Mouse (Mus musculus): ENCODE data around the gene Pafah1b3. TPM values are rescaled to one million over a fixed set of nuclear protein-coding genes. Genes with fewer than 3 reads are reported as not detected.
A peak's percentile ranks its signal among the peaks of the same experiment; 100 is the strongest.
"Not testable (repeated sequence)": the region's sequence is repeated elsewhere in the genome, so short reads cannot be mapped to it uniquely, and the experiment has no call there.

Pafah1b3 gene
- total RNA-seq (2015), result 10.9 and 20.0 TPM in 2 replicates
- 14.7 and 15.0 TPM in 2 replicates for total RNA-seq (2017)

DNA sequence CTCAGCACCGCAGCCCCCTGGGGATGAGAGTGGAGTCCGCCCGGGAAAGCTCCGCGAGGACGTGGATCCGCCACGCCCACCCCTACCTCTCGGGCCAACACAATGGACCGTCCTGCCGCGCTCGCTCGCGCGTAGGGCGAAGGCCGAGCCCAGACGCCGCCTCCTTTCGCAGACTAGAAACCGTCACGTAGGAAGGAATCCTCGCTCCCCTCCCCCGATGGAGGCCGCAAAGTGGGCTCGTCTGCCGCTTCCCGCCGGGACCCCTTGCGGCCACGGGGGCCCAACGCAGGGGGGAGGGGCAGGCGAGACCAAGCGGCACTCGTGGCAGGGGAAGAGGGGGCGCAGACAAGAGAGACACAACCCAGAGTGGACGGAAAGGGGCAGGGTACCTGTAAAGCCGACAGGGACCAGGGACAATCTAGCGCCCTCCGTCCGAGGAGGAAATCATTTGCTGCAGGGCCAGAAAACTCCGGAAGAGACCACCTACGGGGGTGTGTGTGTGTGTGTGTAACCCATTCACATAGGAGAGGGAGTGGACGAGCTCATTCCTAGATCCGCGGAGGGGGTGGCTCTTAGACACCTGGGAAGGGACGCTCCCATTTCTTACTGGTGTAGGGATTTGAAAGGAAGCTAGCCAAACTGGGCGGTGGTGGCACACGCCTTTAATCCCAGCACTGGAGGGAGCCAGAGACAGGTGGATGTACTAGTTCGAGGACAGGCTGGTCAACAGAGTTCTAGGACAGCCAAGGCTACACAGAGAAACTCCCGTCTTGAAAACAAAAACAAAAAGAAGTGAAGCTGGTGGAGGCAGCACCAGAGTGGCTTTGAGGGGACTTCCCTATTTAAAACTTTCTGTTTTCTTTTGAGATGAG is at the start of gene Pafah1b3:
Gene Pafah1b3, minus strand, starts transcription at position 533 of the 872 bp plus-strand sequence.
- peak; percentile 67 for ATAC-seq (replicated peaks; ENCODE audit: poor library complexity)

DNA sequence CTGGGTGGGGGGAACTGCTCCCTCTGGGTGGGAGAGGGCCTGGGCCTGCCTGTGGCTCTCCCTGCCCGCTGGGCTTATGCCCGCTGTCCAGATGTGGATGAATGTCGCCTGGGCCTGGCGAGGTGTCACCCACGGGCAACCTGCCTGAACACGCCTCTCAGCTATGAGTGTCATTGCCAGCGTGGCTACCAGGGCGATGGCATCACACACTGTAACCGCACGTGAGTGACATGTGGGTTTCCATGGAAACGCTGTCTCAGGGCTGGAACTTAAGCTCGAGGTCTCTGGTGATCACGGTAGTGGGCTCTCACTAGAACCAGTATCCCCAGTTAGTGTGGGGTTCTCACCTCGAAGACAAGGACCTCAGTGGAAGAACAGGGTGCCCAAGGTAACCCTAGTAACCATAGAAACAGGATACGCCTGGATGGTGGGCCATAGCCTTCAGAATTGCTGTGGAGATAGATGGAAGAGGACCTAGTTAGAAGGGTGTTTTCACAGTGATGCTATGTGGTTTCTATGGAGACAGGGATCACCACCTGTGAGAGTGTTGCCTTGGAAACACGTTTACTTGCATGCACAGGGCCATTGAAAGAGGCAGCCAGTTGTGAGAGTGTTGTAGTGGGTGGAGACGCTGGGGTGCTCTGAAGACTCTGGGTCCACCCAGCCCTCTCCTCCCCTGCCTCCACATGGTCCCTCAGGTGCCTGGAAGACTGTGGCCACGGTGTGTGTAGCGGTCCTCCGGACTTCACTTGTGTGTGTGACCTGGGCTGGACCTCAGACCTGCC is 43.4 kb upstream of the Pafah1b3 start:
- ATAC-seq (replicated peaks; ENCODE audit: poor library complexity), result no peak

DNA sequence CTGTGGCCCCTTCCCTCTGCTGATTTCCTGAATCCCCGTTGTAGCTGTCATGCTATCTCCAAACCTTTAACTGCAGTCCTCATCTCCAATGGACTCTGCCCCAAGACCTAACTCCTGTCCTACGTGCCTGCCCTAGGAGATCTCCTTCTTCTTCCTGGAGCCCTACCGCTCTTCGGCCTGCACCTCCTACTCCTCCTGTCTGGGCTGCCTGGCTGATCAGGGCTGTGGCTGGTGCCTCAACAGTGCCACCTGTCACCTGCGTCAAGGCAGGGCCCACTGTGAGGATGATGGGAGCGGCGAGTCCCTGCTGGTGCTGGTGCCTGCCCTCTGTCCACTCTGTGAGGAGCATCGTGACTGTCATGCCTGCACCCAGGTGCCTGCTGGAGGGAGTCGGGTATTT is 41.5 kb upstream of the Pafah1b3 start:
- ATAC-seq (replicated peaks; ENCODE audit: poor library complexity), result no peak

DNA sequence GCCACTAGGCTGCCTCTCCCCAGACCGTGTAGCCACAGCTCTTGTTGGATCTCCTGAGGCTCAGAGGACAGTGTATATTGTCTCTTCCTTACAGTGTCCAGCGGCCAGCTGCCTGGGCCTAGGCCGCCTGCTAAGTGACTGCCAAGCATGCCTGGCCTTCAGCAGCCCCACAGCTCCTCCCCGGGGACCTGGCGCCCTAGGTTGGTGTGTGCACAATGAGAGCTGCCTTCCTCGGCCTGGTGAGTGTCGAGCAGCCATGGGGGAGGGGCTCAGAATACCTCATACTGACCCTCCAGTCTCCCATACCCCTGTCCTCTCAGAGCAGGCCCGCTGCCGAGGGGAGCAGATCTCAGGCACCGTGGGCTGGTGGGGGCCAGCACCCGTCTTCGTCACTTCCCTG is 36.7 kb upstream of the Pafah1b3 start:
- no peak for ATAC-seq (replicated peaks; ENCODE audit: poor library complexity)

DNA sequence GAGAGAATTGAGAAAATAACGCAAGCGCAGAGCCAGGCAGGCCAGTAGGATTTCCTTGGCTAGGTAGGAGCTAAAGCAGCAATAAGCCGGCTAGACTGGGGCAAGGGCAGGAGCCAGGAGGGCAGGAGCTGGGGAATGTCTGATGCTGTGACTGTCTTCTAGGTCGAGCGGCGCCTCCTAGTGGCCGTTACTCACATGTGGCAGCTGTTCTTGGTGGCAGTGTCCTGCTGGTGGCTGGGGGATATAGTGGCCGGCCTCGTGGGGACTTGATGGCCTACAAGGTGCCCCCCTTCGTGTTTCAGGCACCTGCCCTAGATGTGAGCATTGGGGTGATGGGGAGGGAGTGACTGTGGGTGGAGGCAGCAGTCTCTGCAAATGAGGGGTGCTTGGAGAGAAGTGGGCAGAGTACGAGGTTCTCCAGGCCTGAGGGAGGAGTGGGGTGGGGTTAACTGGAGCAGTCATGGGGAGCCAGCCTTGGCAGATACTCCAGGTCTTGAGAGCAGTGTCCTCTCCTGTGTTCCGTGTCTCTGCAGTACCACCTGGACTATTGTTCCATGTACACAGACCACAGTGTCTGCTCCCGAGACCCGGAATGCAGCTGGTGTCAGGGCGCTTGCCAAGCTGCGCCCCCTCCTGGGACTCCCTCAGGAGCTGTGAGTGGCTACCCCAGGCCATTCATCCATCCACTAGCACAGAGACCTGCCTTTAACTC is 36.0 kb upstream of the Pafah1b3 start:
- peak; percentile 96 for ATAC-seq (replicated peaks; ENCODE audit: poor library complexity)

DNA sequence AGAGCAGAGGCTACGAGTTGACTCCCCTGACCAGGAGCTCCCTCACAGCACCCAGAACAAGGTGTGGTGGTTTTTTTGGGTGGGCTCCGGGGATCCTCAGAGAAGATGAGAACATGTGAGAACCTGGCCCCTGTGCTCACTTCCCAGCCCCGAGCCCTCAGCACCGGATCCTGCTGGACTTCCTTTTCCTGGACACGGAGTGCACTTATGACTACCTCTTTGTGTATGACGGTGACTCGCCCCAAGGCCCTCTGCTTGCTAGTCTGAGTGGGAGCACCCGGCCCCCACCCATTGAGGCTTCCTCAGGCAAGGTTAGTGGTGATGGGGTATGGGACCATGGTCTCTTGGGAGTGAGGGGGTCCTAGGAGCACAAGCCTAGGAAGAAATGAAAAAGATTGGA is 28.4 kb upstream of the Pafah1b3 start:
- no peak for ATAC-seq (replicated peaks; ENCODE audit: poor library complexity)

DNA sequence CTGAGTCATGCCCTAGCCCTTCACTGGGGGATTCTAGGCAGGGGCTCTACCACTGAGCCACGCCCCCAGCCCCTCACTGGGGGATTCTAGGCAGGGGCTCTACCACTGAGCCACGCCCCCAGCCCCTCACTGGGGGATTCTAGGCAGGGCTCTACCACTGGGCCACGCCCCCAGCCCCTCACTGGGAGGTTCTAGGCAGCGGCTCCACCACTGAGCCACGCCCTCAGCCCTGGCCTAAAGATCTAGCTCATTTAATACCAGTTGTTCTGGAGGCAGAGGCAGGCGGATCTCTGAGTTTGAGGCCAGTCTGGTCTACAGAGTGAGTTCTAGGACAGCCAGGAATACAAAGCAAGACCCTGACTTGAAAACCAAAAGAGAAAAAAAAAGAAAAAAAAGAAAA is 27.6 kb upstream of the Pafah1b3 start:
- ATAC-seq (replicated peaks; ENCODE audit: poor library complexity), result not testable (repeated sequence)

DNA sequence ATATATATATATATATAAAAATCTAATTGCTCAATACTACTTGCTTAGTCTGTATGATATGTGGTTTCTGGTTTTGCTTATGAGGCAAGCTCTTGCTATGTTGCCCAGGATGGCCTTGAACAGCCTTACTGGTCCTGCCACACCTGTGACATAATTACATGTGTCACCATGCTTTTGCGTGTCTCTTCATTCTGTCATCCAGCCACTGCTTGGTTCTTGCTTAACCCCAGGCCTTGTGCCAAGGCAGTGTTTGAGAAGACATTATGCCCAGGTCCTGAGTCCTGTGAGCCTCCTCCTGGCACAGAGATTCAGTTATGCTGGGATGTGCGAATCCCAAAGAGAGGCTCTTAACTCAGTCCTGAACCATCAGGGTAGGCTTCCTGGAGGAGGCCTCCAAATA is 25.4 kb upstream of the Pafah1b3 start:
- ATAC-seq (replicated peaks; ENCODE audit: poor library complexity), result 0 out of 2 replicates have a peak, but pooled peaks have one; percentile 34

DNA sequence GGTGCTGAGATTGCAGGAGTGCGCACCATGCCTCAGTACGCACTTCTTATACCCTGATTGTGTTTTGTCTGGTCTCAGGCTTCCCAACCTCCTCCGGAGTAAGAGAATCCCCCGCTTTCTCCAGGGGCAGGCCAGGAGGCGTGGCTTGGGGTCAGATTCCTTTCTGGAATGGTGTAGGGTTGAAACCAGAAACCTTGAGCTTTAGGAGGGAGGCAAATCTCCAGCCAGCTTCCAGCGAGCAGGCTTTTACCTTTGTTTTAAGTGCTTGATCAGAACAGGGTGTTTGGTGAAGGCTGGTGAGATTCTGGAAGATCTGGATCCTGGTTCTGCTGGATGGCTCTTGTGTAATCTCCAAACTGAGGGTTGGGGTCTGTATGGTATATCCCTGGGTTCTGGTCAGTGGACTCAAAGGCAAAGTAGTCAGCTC is 24.3 kb upstream of the Pafah1b3 start:
- no peak for ATAC-seq (replicated peaks; ENCODE audit: poor library complexity)

DNA sequence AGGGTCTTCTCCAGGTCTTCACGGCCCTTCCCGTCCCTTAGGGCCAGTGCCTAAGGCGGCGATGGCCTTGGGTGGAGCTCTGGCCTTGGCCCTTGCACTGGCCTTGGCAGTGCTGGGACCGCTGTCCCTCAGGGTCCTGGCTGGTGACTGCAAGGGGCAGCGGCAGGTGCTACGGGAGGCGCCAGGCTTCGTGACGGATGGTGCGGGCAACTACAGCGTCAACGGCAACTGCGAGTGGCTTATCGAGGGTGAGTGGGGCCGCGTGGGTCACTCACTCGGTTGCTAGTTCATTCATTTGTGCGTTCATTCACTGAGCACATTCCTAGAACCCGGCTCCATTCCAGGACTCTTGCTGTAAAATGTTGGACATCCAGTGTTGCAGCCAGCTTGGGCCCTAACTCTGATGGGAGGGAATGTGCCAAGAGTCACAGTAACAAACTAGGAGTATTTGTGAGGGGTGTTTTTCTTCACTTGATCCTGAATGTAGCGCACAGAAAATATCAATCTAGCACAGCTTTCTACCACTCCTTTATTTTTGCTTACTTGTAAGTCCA is 19.7 kb upstream of the Pafah1b3 start:
- ATAC-seq (replicated peaks; ENCODE audit: poor library complexity), result no peak

DNA sequence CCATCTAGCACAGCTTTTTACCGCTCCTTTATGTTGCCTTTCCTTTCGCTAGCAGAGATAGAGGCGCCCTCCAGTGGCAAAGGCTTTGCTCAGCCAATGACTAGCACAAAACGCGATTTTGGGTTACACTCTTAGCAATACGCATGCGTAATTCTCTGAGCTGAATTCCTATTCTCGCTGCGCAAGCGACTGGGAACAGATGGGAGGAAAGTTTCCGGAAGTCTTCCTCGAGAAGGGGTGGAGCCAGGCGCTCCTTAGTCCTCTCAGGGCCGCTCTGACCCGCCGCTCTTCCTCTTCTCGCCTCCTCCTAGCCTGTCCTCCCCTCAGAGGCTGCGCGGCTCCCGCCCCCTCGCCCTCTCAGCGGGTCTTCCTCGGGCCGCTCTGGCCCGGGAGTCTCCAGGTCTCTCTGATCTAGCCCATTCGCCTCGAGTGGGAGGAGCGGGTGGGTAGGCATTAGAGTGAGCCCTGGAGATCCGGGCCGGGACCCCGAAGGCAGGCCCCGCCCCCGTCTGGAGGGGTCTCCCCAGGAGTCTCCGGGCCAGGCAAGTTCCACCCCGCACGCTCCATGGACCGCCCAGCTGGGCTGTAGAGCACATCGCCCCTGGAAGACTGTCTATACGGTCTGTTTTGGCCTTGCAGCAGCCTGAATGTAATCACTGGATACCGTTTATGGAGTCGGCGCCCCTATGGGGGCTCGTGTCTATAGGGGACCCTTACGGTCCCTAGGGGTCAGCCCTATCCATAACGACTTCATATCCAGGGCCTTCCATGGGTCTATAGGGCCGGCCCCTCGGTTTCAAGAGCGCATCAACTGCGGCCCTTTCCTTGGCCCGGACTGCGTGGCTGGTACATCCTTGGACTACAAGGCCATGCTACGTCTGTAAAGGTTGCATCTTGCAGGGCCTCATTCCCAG is 19.0 kb upstream of the Pafah1b3 start, which contains the start of gene Megf8:
Gene Megf8, plus strand, starts transcription at position 633 of the 914 bp plus-strand sequence.
- ATAC-seq (replicated peaks; ENCODE audit: poor library complexity), result peak; percentile 93

DNA sequence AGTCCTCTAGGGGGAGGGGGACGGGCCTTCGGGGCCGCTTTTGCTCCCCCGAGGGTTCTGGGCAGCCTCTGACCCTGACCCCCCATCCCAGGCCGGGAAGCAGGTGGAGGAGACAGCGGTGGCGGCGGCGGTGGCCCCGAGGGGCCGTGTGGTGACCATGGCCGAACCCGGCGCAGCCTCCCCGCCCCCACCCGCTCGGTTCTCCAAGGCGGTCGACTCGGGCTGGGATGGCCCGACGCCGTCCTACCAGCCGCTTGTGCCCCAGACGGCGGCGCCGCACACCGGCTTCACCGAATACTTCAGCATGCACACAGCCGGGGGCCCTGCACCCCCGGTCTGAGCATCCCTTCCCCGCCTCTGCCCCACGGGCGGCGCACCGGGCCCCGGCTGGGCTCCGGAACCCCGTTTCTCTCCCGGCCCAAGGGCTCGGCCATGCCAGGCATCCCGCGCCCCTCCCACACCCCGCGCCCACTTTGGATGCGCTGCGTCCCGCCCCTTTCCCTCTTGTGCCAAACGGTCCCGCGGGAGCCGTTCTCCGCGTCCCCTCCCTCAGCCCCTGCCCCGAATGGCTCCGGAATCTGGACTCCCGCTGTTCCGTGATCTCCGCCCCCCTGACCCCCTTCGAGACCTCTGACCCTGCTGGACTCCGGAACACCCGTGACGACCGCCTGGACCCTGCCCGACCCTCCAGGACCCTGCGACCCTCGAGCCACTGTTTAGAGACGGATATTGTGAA is 17.7 kb upstream of the Pafah1b3 start:
- no peak for ATAC-seq (replicated peaks; ENCODE audit: poor library complexity)

DNA sequence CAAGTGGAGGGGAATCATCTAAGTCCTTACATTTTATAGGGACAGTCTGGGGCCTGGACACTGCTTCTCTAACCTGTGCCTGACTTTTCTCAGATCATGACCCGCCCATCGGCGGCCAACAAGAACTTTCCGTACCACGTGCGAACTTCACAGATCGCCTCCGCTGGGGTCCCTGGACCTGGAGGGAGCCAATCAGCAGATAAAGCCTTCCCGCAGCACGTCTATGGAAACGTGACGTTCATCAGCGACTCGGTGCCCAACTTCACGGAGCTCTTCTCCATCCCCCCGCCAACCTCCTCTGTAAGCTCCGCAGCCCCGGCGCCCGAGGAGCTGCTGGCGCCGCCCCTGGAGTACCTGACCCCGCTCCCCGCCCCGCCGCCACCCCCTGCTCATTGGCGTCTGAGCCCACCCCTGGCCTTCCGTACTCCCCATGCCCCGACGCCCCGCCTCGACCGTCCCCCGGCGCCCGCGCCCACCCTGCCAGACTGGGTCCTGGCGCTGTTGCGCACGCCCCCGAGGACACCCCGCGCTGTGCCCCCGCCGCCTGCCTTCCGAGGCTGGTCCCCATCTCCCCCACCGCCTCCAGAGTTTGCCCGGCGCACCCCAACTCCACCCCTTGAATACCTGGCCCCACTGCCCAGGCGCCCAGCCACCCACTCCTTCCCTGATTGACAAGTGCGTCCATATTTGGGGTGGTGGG is 17.0 kb upstream of the Pafah1b3 start:
- ATAC-seq (replicated peaks; ENCODE audit: poor library complexity), result no peak

DNA sequence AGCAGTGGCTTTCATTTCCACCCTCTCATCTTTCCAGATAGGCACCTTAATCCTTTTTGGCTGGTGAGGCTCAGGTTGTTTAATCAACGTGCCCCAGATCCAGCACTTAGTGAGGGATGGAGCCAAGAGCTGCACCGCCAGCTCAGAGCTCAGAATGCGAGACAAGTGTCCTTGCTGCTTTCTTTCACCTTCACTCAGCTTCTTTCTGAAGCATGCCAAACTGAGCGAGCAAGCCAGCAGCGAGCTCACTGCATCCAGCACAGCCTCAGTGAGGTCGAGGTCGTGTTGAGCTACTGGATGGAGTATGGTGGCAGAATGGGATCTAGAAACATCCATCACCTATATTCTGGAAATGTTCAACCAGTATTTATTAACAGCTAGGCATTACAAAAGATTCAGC is 15.5 kb upstream of the Pafah1b3 start:
- ATAC-seq (replicated peaks; ENCODE audit: poor library complexity), result no peak

DNA sequence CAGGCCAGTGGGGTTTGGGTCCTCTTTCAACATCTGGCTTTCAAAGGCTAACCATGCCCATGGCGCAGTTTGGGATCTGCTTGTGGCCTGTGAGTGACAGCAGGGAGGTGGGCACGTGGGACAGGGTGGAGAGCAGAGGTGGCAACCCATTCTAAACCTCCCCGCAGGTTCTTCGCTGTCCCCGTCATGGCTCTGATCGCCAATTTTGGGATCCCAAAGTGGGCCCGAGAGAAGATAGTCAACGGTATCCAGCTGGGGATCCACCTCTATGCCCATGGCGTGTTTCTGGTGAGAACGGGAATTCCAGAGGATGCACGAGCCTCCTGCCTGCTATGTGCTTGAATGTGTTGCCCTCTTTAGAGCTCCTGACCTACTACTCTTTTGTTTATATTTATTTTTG is 13.4 kb upstream of the Pafah1b3 start:
- ATAC-seq (replicated peaks; ENCODE audit: poor library complexity), result no peak

DNA sequence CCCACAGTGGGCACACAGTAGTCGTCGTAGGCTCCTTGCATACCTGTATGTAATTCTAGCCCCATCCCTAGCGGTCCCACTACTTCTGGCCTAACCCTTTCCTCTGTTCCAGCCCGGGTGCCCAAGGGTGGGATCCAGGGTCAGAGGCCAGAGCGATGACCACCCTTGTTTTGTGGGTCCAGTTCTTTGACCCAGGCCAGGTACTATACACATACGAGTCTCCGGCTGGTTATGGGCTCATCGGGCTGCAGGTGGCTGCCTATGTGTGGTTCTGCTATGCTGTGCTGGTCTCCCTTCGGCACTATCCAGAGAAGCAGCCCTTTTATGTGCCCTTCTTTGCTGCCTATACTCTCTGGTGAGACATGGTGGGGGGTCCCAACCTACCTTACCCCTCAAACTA is 11.6 kb upstream of the Pafah1b3 start:
- no peak for ATAC-seq (replicated peaks; ENCODE audit: poor library complexity)

DNA sequence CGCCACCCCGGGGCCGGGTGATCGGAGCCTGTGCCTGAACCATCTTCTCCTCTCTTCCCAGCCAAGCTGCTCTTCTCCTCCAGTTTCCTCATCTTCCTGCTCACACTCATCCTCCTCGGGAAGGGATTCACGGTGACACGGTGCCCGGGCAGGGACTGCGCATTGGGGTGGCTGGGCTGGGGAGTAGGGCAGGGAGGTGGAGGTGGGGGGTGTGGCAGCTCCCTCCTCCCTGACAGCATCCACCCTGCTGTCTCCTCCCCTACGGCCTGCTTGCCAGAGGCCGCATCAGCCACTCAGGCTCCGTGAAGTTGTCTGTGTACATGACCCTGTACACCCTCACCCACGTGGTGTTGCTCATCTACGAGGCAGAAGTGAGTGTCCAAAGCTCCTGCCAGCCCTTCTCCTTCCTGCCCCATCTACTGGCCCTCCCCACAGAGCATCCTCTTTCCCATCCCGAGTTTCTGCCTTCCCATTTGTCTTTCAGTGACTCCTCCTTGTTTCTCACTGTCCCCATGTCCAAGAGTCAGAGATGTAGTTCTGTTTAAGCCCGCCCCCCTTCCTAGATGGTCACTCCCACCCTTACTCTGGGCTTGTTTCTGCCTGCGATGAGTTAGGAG is 11.0 kb upstream of the Pafah1b3 start:
- no peak for ATAC-seq (replicated peaks; ENCODE audit: poor library complexity)

DNA sequence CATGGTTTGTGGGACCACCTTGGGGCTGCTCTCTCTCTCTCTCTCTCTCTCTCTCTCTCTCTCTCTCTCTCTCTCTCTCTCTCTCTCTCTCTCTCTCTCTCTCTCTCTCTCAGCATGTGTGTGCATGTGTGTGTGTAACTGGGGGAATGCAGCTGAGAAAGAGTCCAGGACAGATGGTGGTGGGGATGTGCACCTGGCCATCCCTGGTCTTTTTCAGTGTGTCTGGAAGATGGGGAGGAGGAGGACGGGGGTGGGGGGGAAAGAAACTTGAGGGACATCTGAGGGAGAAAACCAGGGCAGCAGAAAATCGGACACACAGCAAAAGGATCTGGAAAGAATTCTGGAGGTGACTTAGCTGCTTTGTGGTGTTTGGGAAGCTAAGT is 8.8 kb upstream of the Pafah1b3 start:
- ATAC-seq (replicated peaks; ENCODE audit: poor library complexity), result no peak
